Comparison of ENCODE assay signal across 21 mouse cellular contexts in the genomic region with DNA sequence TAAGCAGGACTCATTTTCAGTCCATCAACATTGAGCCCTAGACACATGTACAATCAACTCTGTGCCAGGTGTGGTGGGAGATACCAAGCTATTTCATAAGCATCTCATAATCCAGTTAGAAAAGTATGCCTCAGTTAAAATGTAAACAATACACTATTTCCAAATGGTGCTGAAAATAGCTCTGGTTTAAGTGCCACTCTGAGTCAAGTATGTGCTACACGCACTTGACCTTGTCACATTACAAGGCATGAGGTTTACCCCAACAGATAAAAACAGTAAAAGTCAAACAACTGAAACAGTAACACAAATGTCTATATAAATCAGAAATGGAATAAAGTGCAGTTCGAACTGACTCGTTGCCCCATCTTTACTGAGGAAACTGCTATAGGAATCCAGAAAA. TPM values are rescaled to one million over a fixed set of nuclear protein-coding genes. Genes with fewer than 3 reads are reported as not detected.
DNase-seq lines count a peak whose midpoint lies in the region; ATAC-seq and TF ChIP-seq lines count a peak whose summit lies in the region.
"Had no signal": no experiment of that assay in that cellular context is flagged by ENCODE, and none has a peak within 500 bp of the region (broad histone marks: within the 10 kb centered on the region; RNA-seq: fewer than 3 reads in every experiment).

No protein-coding gene starts in this region.

- no peaks in the 10 kb centered on the region for H3K79me2 ChIP-seq in heart, adult 2 months (replicated peaks; ENCODE audit: control insufficient read depth, insufficient read depth, low read length)

- no peak for TF ChIP-seq CTCF in heart, adult 2 months (IDR thresholded peaks at IDR 0.05)
- no peak for TF ChIP-seq CTCF in forebrain, postnatal 0 days (IDR thresholded peaks at IDR 0.05; ENCODE audit: low read depth)

- intact Hi-C loops in heart, adult 2 months (cut with DNase I) = loop anchor here (5.0 to 10.0 kb wide), 2 partner anchors 266 to 366 kb away; a partner anchor contains a TSS

- no peaks in the 10 kb centered on the region for H3K4me1 ChIP-seq in heart, embryonic 14.5 days (ENCODE audit: control insufficient read depth in 2 of 2, insufficient read depth in 2 of 2, low read length in 2 of 2)
- H3K4me1 ChIP-seq in heart, adult 2 months (ENCODE audit: control insufficient read depth, insufficient read depth, low read length) = no peaks in the 10 kb centered on the region; the same call in 1 of the 2 replicates
- H3K4me1 ChIP-seq in megakaryocyte, embryonic 14.5 days = peaks cover 20% of the 10 kb centered on the region; the same call in 1 of the 2 replicates
- no peaks in the 10 kb centered on the region; the same call in 1 of the 2 replicates for H3K4me1 ChIP-seq in forebrain, postnatal 0 days (ENCODE audit: insufficient read depth)

- H3K9ac ChIP-seq in heart, embryonic 14.5 days (ENCODE audit: low read length) = no peak overlapping the region
- H3K9ac ChIP-seq in heart, adult 2 months (ENCODE audit: low read depth, low read length) = no peak overlapping the region
- no peak overlapping the region for H3K9ac ChIP-seq in forebrain, postnatal 0 days

- no peaks in the 10 kb centered on the region for H3K9me3 ChIP-seq in heart, embryonic 14.5 days (ENCODE audit: control insufficient read depth, low read length)
- H3K9me3 ChIP-seq in megakaryocyte, embryonic 14.5 days = no peaks in the 10 kb centered on the region
- no peaks in the 10 kb centered on the region for H3K9me3 ChIP-seq in forebrain, postnatal 0 days (ENCODE audit: low read length)
- H3K9me3 ChIP-seq: hindbrain, embryonic 12.5 days; limb, embryonic 13.5 days; midbrain, embryonic 13.5 days; neural tube, embryonic 13.5 days had no signal

- H3K4me3 ChIP-seq in heart, embryonic 14.5 days (ENCODE audit: control insufficient read depth in 1 of 2, insufficient read depth in 1 of 2, low read depth in 1 of 2, low read length in 2 of 2) = no peak overlapping the region
- no peak overlapping the region for H3K4me3 ChIP-seq in heart, adult 2 months
- H3K4me3 ChIP-seq in megakaryocyte, embryonic 14.5 days (replicated peaks) = peak overlapping the region; percentile 95
- no peak overlapping the region for H3K4me3 ChIP-seq in forebrain, postnatal 0 days (ENCODE audit: low read depth, low read length)

- no peak for TF ChIP-seq POLR2A in heart, adult 2 months (IDR thresholded peaks at IDR 0.05; ENCODE audit: insufficient read depth, low read depth, low read length)

- no peak for ATAC-seq in cerebellum, adult (ENCODE audit: insufficient number of reproducible peaks, low FRiP score, low TSS enrichment)
- no peak for ATAC-seq in heart, embryonic 14.5 days (ENCODE audit: insufficient number of reproducible peaks, insufficient read depth, low FRiP score, low read depth)
- no peak for ATAC-seq in megakaryocyte, adult 5-6 weeks (ENCODE audit: poor library complexity, severe bottlenecking)
- ATAC-seq in forebrain, postnatal 0 days = no peak

- DNase-seq in cerebellum, adult 9-10 months = peak; percentile 11
- no peak for DNase-seq in heart, adult 2 months
- no peak for DNase-seq in kidney, adult 11 months
- DNase-seq in forebrain, postnatal 0 days = no peak
- DNase-seq: adrenal gland, postnatal 10 days; cerebellum, adult 2 months; gastrocnemius, postnatal 25 days; kidney, postnatal 4 days; layer of hippocampus, adult 9-11 months; retina, postnatal 1 day; right cerebral cortex, postnatal 25 days; spleen, adult 18-20 months had no signal

- WGBS in heart, embryonic 14.5 days = 62% methylated on average over 3 of the region's 3 CpGs
- 76% methylated on average over 3 of the region's 3 CpGs for WGBS in heart, adult 2 months
- 89% methylated on average over 3 of the region's 3 CpGs for WGBS in forebrain, postnatal 0 days

- no peak for TF ChIP-seq EP300 in heart, adult 2 months (IDR thresholded peaks at IDR 0.05; ENCODE audit: insufficient read depth, low read depth, low read length)

- H3K4me2 ChIP-seq in heart, embryonic 14.5 days (ENCODE audit: low read length) = peak overlapping the region; percentile 69; the same call in 1 of the 2 replicates
- H3K4me2 ChIP-seq in forebrain, postnatal 0 days (ENCODE audit: low read depth) = no peak overlapping the region

- H3K36me3 ChIP-seq in heart, embryonic 14.5 days (ENCODE audit: control insufficient read depth, insufficient read depth, low read length) = no peaks in the 10 kb centered on the region
- H3K36me3 ChIP-seq in heart, adult 2 months (ENCODE audit: control insufficient read depth, insufficient read depth, low read length) = no peaks in the 10 kb centered on the region
- no peaks in the 10 kb centered on the region for H3K36me3 ChIP-seq in megakaryocyte, embryonic 14.5 days (replicated peaks; ENCODE audit: low read length)
- H3K36me3 ChIP-seq in forebrain, postnatal 0 days (ENCODE audit: insufficient read depth) = no peaks in the 10 kb centered on the region
- H3K36me3 ChIP-seq: hindbrain, embryonic 12.5 days; limb, embryonic 13.5 days; midbrain, embryonic 13.5 days; neural tube, embryonic 13.5 days had no signal

- H3K27ac ChIP-seq in heart, embryonic 14.5 days (replicated peaks in 1 of 2; ENCODE audit: control insufficient read depth in 1 of 2, insufficient read depth in 1 of 2, low read depth in 2 of 2, low read length in 2 of 2) = peak overlapping the region in 1 of 2 experiments; percentile 90; a peak in 3 of 4 replicates
- H3K27ac ChIP-seq in heart, adult 2 months = no peak overlapping the region; the same call in 1 of the 2 replicates
- H3K27ac ChIP-seq in forebrain, postnatal 0 days (ENCODE audit: low read depth, low read length) = no peak overlapping the region
- H3K27ac ChIP-seq: limb, embryonic 13.5 days; liver, embryonic 14.5 days had no signal

- no peaks in the 10 kb centered on the region for H3K27me3 ChIP-seq in heart, embryonic 14.5 days (ENCODE audit: control insufficient read depth, insufficient read depth, low read length)
- no peaks in the 10 kb centered on the region for H3K27me3 ChIP-seq in heart, adult 2 months (ENCODE audit: control insufficient read depth, insufficient read depth, low read length)
- peaks cover 6% of the 10 kb centered on the region for H3K27me3 ChIP-seq in megakaryocyte, embryonic 14.5 days (replicated peaks)
- no peaks in the 10 kb centered on the region for H3K27me3 ChIP-seq in forebrain, postnatal 0 days (ENCODE audit: insufficient read depth, low read length)

RNA-seq across cellular contexts. Expression of a gene that starts 0.9 kb away (rescaled TPM):
- 27.2 and 27.4 TPM in 2 replicates for polyA plus RNA-seq in heart, embryonic 14.5 days (2014; fragmentation: Nextera tagmentation; extraction: Ambion mirVana)
- total RNA-seq in heart, adult 2 months (2021) = 10 to 100 TPM in 1 of 2 experiments, 1 to 10 TPM in 1; 7.2 to 12.8 TPM
- 12.9 and 18.2 TPM in 2 replicates for polyA plus RNA-seq in heart, adult 2 months (2012; rRNA removed)
- 1.8 and 5.5 TPM in 2 replicates for polyA plus RNA-seq in megakaryocyte, embryonic 14.5 days (2012; ENCODE audit: insufficient read depth, low replicate concordance)
- total RNA-seq in megakaryocyte, adult 5-6 weeks (2015) = 48.3 and 53.8 TPM in 2 replicates
- 42.5 and 50.9 TPM in 2 replicates for total RNA-seq in megakaryocyte, adult 5-6 weeks (2017)
- 15.3 and 22.8 TPM in 2 replicates for total RNA-seq in forebrain, postnatal 0 days (2014; rRNA removed)
- polyA plus RNA-seq in forebrain, postnatal 0 days (2015; fragmentation: Nextera tagmentation; extraction: Ambion mirVana) = 3.4 and 6.0 TPM in 2 replicates
